Mouse (Mus musculus): ENCODE results near the gene Cradd.

Cradd gene

DNA sequence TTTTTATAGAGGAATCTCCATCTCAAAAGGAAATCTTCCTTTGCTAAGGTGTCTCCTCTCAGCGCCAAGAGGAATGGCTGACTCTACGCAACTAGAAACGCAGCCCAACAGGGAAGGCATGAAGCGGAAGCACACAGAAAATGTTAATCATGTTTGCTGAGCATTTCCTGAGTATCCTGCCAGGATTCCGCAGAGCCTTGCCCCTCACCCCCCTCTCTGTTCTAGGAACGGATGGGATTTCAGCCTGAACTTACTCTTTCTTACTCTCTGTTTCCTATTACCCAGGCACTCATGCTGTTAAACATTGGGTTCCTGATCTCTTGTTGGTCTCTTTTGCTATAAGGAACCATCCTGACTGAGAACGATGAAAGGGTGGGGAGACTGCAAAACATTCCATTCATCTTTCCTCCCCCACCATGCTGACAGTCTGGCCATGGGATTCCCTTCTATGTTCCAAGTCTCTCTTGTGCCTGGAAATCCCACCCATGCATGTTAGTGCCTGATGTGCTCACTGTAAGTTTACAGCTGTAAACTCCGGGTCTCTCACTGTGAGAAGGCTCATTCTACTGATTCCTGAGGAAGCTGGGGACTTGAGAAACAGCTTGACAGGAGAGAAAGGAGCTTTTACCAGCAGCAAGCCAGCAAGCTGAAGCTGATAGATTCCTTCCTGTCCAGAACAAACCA lies 161.1 kb downstream of the Cradd start:
- in situ Hi-C loops (cut with MboI, MseI), result no loop called here

- in situ Hi-C loops (cut with MboI, MseI), result no loop called here
Measured at GRCm38 (mm10) chr10:95159675-95160256, 164.2 kb downstream of the Cradd start.

GRCm38 (mm10) chr10:95156410-95156809 lies 167.5 kb downstream of the Cradd start:
- in situ Hi-C loops (cut with MboI, MseI), result no loop called here

- in situ Hi-C loops (cut with MboI, MseI), result loop anchor here (5.0 kb wide), 1 partner anchor 152 kb away; no protein-coding TSS in a partner anchor
Measured at GRCm38 (mm10) chr10:95154675-95155074, 169.3 kb downstream of the Cradd start.

DNA sequence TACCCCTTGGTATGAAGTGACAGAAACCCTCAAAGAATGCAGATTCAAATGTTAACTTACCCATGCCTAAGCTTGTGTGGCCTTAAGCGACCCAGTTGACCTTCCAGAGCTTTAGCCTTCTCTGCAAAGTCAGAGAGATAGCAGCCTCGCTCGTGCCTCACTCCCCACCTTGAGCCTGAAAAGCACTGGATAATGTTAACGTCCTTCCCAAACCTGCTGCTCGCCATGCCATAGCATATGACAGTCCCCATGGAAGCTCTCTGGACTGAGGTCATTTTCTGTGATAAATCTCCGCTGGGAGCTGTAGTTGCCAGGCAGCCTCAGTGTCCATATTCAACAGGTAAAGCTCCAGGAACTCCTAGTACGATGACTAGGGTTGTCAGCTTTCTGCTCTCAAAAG lies 170.7 kb downstream of the Cradd start:
- in situ Hi-C loops (cut with MboI, MseI), result loop anchor here (5.0 kb wide), 1 partner anchor 151 kb away; no protein-coding TSS in a partner anchor

DNA sequence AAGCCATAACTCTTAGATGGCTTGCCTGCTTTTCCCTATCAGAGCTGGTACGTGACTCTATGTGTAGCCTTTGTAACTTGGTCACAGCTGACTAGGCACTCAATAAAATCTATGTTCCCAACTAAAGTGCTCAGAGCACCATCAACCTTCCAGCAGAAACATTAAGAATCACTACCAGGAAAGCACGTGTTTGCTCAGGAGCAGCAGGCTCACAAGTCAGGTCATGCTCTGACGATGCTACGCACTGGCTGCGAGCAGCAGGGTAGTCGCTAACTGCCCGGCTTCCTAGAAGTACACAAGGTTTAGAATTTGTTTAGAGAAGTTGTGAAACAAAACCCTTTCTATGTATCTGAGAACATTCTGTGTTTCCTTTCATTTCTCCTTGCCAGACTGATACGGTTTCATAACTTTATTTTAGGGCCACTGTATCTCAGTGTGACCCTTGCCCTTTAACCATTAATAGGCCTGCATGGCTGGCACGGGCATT lies 171.4 kb downstream of the Cradd start:
- in situ Hi-C loops (cut with MboI, MseI), result loop anchor here (5.0 kb wide), 1 partner anchor 150 kb away; no protein-coding TSS in a partner anchor

- in situ Hi-C loops (cut with MboI, MseI), result loop anchor here (5.0 kb wide), 1 partner anchor 149 kb away; no protein-coding TSS in a partner anchor
Measured at GRCm38 (mm10) chr10:95151012-95151768, 172.7 kb downstream of the Cradd start.

GRCm38 (mm10) chr10:95149666-95150065 lies 174.3 kb downstream of the Cradd start:
- in situ Hi-C loops (cut with MboI, MseI), result loop anchor here (5.0 kb wide), 1 partner anchor 147 kb away; no protein-coding TSS in a partner anchor

- in situ Hi-C loops (cut with MboI, MseI), result no loop called here
Measured at GRCm38 (mm10) chr10:95148641-95149040, 175.3 kb downstream of the Cradd start.

GRCm38 (mm10) chr10:95147136-95147901 lies 176.6 kb downstream of the Cradd start:
- in situ Hi-C loops (cut with MboI, MseI), result no loop called here

DNA sequence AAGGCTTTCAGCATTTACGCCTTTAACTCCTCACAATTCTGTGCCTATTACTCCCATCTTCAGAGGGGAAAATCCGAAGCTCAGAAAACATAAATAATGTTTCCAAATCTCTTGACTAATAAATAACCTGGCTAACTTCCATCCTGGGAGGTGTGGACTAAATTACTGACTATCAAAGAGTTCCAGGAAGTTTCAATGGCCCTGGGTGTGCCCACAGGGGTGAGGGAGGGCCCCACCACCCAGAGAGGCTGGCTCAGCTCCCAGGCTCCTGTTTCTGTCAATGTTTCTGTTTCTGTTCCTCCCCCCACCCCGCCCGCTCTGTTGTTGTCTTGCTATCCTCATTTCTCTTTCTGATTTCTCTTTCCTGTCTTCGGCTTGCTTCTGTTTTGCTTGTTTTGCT lies 177.4 kb downstream of the Cradd start:
- in situ Hi-C loops (cut with MboI, MseI), result no loop called here

- in situ Hi-C loops (cut with MboI, MseI), result no loop called here
Measured at GRCm38 (mm10) chr10:95145204-95145926, 178.6 kb downstream of the Cradd start.

- in situ Hi-C loops (cut with MboI, MseI), result no loop called here
Measured at GRCm38 (mm10) chr10:95144414-95145130, 179.4 kb downstream of the Cradd start.

GRCm38 (mm10) chr10:95143446-95144114 lies 180.4 kb downstream of the Cradd start:
- in situ Hi-C loops (cut with MboI, MseI), result no loop called here

DNA sequence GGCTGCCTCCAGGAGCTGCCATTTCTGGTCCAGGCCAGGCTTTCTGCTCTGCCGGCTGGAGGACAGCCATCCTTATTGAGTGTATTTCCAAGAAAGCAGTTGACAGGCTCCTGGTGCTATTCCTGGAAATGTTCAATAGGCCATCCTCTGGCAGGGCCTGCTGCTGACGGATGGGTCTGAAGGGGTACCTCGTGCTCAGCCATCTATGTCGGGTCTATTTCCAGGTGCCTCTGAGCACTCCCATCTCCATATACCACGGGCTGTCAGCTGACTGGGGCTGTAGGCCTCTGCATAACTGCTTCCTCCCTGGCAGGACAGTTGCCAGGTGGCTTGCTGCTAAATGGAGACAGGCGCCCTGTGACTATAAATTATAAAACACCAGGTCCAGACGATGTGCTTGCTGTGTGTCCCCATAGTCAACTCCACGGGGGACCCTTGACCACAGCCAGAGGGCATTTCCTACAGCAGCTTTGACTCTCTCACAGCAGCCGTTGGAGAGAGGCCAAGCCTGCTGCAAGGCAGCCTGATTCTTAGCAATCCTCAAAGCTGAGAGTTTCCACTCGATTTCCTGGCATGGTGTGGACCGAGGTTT lies 181.0 kb downstream of the Cradd start:
- in situ Hi-C loops (cut with MboI, MseI), result no loop called here

DNA sequence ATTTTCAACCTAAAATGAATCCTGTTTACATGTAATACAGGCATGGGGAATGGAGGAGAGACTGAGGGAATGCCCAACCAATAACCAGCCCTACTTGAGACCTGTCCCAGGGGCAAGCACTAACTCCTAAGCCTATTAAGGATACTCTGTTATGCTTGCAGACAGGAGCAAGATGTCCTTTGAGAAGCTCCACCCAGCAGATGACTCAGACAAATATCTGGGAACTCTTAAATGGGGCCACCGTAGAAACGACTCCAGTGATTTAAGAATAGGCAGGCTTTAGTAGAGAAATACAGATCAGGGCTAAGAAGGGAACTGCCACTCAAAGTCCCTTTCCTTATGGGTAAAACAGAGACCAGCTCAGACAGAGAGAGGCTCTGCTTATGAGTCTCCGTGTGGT lies 182.9 kb downstream of the Cradd start:
- in situ Hi-C loops (cut with MboI, MseI), result no loop called here

- in situ Hi-C loops (cut with MboI, MseI), result no loop called here
Measured at GRCm38 (mm10) chr10:95140191-95140590, 183.7 kb downstream of the Cradd start.

- in situ Hi-C loops (cut with MboI, MseI), result no loop called here
Measured at GRCm38 (mm10) chr10:95139645-95140044, 184.3 kb downstream of the Cradd start.

DNA sequence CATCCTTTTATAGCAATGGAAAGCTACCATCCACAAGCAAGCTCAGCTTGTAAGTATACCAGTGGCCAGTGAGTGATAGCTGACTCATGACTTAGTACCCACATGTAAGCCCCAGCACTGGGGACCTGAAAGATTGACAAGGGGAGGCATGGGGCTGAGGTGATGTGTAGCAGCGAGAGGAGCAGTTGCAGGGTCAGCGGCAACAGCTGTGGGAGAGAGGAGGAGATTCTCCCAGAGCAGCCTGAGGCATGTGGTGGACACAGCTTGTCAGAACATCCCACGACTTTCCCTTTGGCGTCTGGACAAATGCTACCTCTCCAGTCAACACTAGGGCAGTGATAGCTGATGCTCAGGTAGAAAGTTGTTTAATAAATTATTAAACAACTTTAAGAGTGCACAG lies 190.9 kb downstream of the Cradd start:
- in situ Hi-C loops (cut with MboI, MseI), result no loop called here
